Mouse (Mus musculus): ENCODE data around the gene 2410004P03Rik.
A peak's percentile ranks its signal among the peaks of the same experiment; 100 is the strongest.
"Not testable (repeated sequence)": the region's sequence is repeated elsewhere in the genome, so short reads cannot be mapped to it uniquely, and the experiment has no call there.

2410004P03Rik gene

GRCm38 (mm10) chr12:17022145-17022544 lies 10.6 kb upstream of the 2410004P03Rik start:
- DNase-seq (ENCODE audit: low read depth in 1 of 2, low spot score in 2 of 2): no peak

GRCm38 (mm10) chr12:17021125-17021524 lies 9.6 kb upstream of the 2410004P03Rik start:
- DNase-seq (ENCODE audit: low read depth in 1 of 2, low spot score in 2 of 2): not testable (repeated sequence)

GRCm38 (mm10) chr12:17018468-17018867 lies 6.9 kb upstream of the 2410004P03Rik start:
- peak in 1 of 2 experiments; percentile 35 for DNase-seq (ENCODE audit: low read depth in 1 of 2, low spot score in 2 of 2)

- DNase-seq (ENCODE audit: low read depth in 1 of 2, low spot score in 2 of 2): no peak
These were observed 4.2 kb upstream of the 2410004P03Rik start for GRCm38 (mm10) chr12:17015711-17016110.

- DNase-seq (ENCODE audit: low read depth in 1 of 2, low spot score in 2 of 2): no peak
These were observed 756 bp upstream of the 2410004P03Rik start for GRCm38 (mm10) chr12:17012067-17012899.

GRCm38 (mm10) chr12:17009466-17009865 lies 2.1 kb downstream of the 2410004P03Rik start:
- DNase-seq (ENCODE audit: low read depth in 1 of 2, low spot score in 2 of 2): no peak

GRCm38 (mm10) chr12:17001211-17001610 lies 10.3 kb downstream of the 2410004P03Rik start:
- DNase-seq (ENCODE audit: low read depth in 1 of 2, low spot score in 2 of 2): no peak

- DNase-seq (ENCODE audit: low read depth in 1 of 2, low spot score in 2 of 2): peak in 1 of 2 experiments; percentile 46
These were observed 10.9 kb downstream of the 2410004P03Rik start for GRCm38 (mm10) chr12:17000628-17001027.

GRCm38 (mm10) chr12:16999739-17000497 lies 11.6 kb downstream of the 2410004P03Rik start, which contains the start of gene Pqlc3:
TSS of gene Pqlc3 (minus strand) at chr12:17000408.
- peak; percentile 82 to 83 for DNase-seq (ENCODE audit: low read depth in 1 of 2, low spot score in 2 of 2)

GRCm38 (mm10) chr12:16999146-16999545 lies 12.4 kb downstream of the 2410004P03Rik start:
- DNase-seq (ENCODE audit: low read depth in 1 of 2, low spot score in 2 of 2): no peak

- DNase-seq (ENCODE audit: low read depth in 1 of 2, low spot score in 2 of 2): no peak
These were observed 14.6 kb downstream of the 2410004P03Rik start for GRCm38 (mm10) chr12:16996886-16997462.

- no peak for DNase-seq (ENCODE audit: low read depth in 1 of 2, low spot score in 2 of 2)
These were observed 15.2 kb downstream of the 2410004P03Rik start for GRCm38 (mm10) chr12:16996281-16996680.

GRCm38 (mm10) chr12:16994291-16994690 lies 17.2 kb downstream of the 2410004P03Rik start:
- no peak for DNase-seq (ENCODE audit: low read depth in 1 of 2, low spot score in 2 of 2)

GRCm38 (mm10) chr12:16992355-16992754 lies 19.2 kb downstream of the 2410004P03Rik start:
- DNase-seq (ENCODE audit: low read depth in 1 of 2, low spot score in 2 of 2): no peak

- DNase-seq (ENCODE audit: low read depth in 1 of 2, low spot score in 2 of 2): no peak
These were observed 20.2 kb downstream of the 2410004P03Rik start for GRCm38 (mm10) chr12:16991376-16991775.

- no peak for DNase-seq (ENCODE audit: low read depth in 1 of 2, low spot score in 2 of 2)
These were observed 25.7 kb downstream of the 2410004P03Rik start for GRCm38 (mm10) chr12:16985778-16986177.

GRCm38 (mm10) chr12:16977120-16977519 lies 34.4 kb downstream of the 2410004P03Rik start:
- DNase-seq (ENCODE audit: low read depth in 1 of 2, low spot score in 2 of 2): no peak

GRCm38 (mm10) chr12:16966811-16967210 lies 44.7 kb downstream of the 2410004P03Rik start:
- DNase-seq (ENCODE audit: low read depth in 1 of 2, low spot score in 2 of 2): no peak

GRCm38 (mm10) chr12:16963354-16963753 lies 48.2 kb downstream of the 2410004P03Rik start:
- no peak for DNase-seq (ENCODE audit: low read depth in 1 of 2, low spot score in 2 of 2)

GRCm38 (mm10) chr12:16958851-16959250 lies 52.7 kb downstream of the 2410004P03Rik start:
- no peak for DNase-seq (ENCODE audit: low read depth in 1 of 2, low spot score in 2 of 2)
